Mouse (Mus musculus): ENCODE results near the gene Rab35. TPM values are rescaled to one million over a fixed set of nuclear protein-coding genes. Genes with fewer than 3 reads are reported as not detected.

The Rab35 gene
- polyA plus RNA-seq, 1 experiment from 2014 or later, result 18.0 TPM

Small RNA genes within 50 kb of the gene (microRNA-seq; reads per million reads assigned to microRNA genes)
- not detected for gene Mir7030

Other genes starting within 250 kb of the Rab35 start
- 53.9 and 62.2 TPM in 2 replicates for gene Msi1, start 202.3 kb upstream of the Rab35 start, polyA plus RNA-seq (2015; fragmentation: Nextera tagmentation; extraction: Ambion mirVana)
- not detected in 2 replicates for gene Pla2g1b, start 165.6 kb upstream of the Rab35 start, polyA plus RNA-seq (2015; fragmentation: Nextera tagmentation; extraction: Ambion mirVana)
- 32.7 and 37.6 TPM in 2 replicates for gene Sirt4, start 147.2 kb upstream of the Rab35 start, polyA plus RNA-seq (2015; fragmentation: Nextera tagmentation; extraction: Ambion mirVana)
- gene Pxn, start 125.2 kb upstream of the Rab35 start, polyA plus RNA-seq (2015; fragmentation: Nextera tagmentation; extraction: Ambion mirVana), result 20.6 and 22.5 TPM in 2 replicates
- gene Rplp0, start 72.4 kb upstream of the Rab35 start, polyA plus RNA-seq (2015; fragmentation: Nextera tagmentation; extraction: Ambion mirVana), result 944 and 986 TPM in 2 replicates
- gene Gcn1l1, start 66.7 kb upstream of the Rab35 start, polyA plus RNA-seq (2015; fragmentation: Nextera tagmentation; extraction: Ambion mirVana), result 44.7 and 53.6 TPM in 2 replicates
- 21.1 and 28.6 TPM in 2 replicates for gene Bicdl1, start 99.7 kb downstream of the Rab35 start, polyA plus RNA-seq (2015; fragmentation: Nextera tagmentation; extraction: Ambion mirVana)
- gene Cit, start 213.4 kb downstream of the Rab35 start, polyA plus RNA-seq (2015; fragmentation: Nextera tagmentation; extraction: Ambion mirVana), result 14.5 and 21.0 TPM in 2 replicates